Mouse (Mus musculus) liver, embryonic 14.5 days (tissue): ENCODE data around the gene Uba2. TPM values are rescaled to one million over a fixed set of nuclear protein-coding genes. Genes with fewer than 3 reads are reported as not detected.

Experiments used
- ATAC-seq: fragments of 200-750 bp; cut with Nextera tagmentation; 2 replicates; pipeline ENCODE4 v1.8.0; 2017; ENCODE audit warnings: moderate number of reproducible peaks, mild to moderate bottlenecking, moderate library complexity; ENCODE audit not compliant: insufficient read depth
- DNase-seq, 3 experiments: peaks; one replicate each; pipeline ENCODE4 v3.0.0-alpha.2; 2012 to 2013; ENCODE audit warnings: low read depth in 3 of 3, low spot score in 3 of 3
- H3K27ac ChIP-seq: fragments of 300-500 bp; sonication (generic); 2 replicates; pipeline ENCODE4 v1.5.1; 2014; ENCODE audit warnings: moderate library complexity, mild to moderate bottlenecking, control low read depth, inconsistent platforms
- H3K27me3 ChIP-seq: fragments of 300-500 bp; sonication (generic); 2 replicates; pipeline ENCODE4 v1.6.1; 2014; ENCODE audit warnings: mild to moderate bottlenecking, low read length, moderate library complexity; ENCODE audit not compliant: control insufficient read depth, insufficient read depth
- H3K36me3 ChIP-seq: fragments of 300-500 bp; sonication (generic); replicated peaks from 2 replicates; pipeline ENCODE4 v1.6.1; 2014; ENCODE audit warnings: low read depth; ENCODE audit not compliant: control insufficient read depth, insufficient read depth
- H3K4me1 ChIP-seq, 2 experiments: fragments of 200-500 bp in 1 of 2; fragments of 300-500 bp in 1 of 2; sonication (generic) in 1 of 2; replicated peaks; 2 replicates each; pipeline ENCODE4 v1.6.1; 2012 to 2014; ENCODE audit warnings: antibody characterized with exemption in 1 of 2, inconsistent platforms in 1 of 2, low read length in 1 of 2; ENCODE audit not compliant: control insufficient read depth in 2 of 2, insufficient read depth in 2 of 2
- H3K4me2 ChIP-seq: fragments of 300-500 bp; sonication (generic); 2 replicates; pipeline ENCODE4 v1.6.1; 2014; ENCODE audit warnings: low read depth, mild to moderate bottlenecking, control low read depth, moderate library complexity
- H3K4me3 ChIP-seq, 2 experiments: fragments of 200-500 bp in 1 of 2; fragments of 300-500 bp in 1 of 2; sonication (generic) in 1 of 2; 2 replicates each; pipeline ENCODE4 v1.5.1; 2012 to 2014; ENCODE audit warnings: low read depth in 2 of 2, low read length in 2 of 2, mild to moderate bottlenecking in 2 of 2, control low read depth in 1 of 2, inconsistent platforms in 1 of 2, moderate library complexity in 1 of 2; ENCODE audit not compliant: insufficient read depth in 1 of 2
- H3K9ac ChIP-seq: fragments of 300-500 bp; sonication (generic); replicated peaks from 2 replicates; pipeline ENCODE4 v1.6.1; 2014; ENCODE audit warnings: mild to moderate bottlenecking, control low read depth, moderate library complexity
- H3K9me3 ChIP-seq: fragments of 300-500 bp; sonication (generic); 2 replicates; pipeline ENCODE4 v1.6.1; 2016; ENCODE audit warnings: low read length, mixed read lengths; ENCODE audit not compliant: control insufficient read depth
- CTCF ChIP-seq: IDR thresholded peaks from 2 replicates; pipeline ENCODE4 v1.5.1; 2016; ENCODE audit warnings: antibody characterized with exemption, low read depth, control low read depth
- EP300 ChIP-seq: IDR thresholded peaks from 2 replicates; pipeline ENCODE4 v1.6.1; 2016; ENCODE audit warnings: antibody characterized with exemption, low read depth
- WGBS: fragments of 180-500 bp; shearing (Covaris S2); extraction: QIAGEN DNeasy Blood & Tissue Kit; methylation state at CpG from one replicate; pipeline ENCODE4 v1.1.7; 2014; ENCODE audit not compliant: insufficient replicate concordance; 5-methylcytosine and 5-hydroxymethylcytosine counted together
- polyA plus RNA-seq, 2 experiments: library from polyadenylated mRNA; depleted of rRNA in 1 of 2; stranded (reverse) in 1 of 2; unstranded in 1 of 2; fragments of >200 nt; fragmentation: Nextera tagmentation in 1 of 2; extraction: Ambion mirVana in 1 of 2; gene quantifications; 2 replicates each; pipeline versions ENCODE4 v1.2.1 to v1.2.3; 2012 to 2014

Uba2 gene
- polyA plus RNA-seq, 2 experiments, result 62.1 to 83.0 TPM

DNA sequence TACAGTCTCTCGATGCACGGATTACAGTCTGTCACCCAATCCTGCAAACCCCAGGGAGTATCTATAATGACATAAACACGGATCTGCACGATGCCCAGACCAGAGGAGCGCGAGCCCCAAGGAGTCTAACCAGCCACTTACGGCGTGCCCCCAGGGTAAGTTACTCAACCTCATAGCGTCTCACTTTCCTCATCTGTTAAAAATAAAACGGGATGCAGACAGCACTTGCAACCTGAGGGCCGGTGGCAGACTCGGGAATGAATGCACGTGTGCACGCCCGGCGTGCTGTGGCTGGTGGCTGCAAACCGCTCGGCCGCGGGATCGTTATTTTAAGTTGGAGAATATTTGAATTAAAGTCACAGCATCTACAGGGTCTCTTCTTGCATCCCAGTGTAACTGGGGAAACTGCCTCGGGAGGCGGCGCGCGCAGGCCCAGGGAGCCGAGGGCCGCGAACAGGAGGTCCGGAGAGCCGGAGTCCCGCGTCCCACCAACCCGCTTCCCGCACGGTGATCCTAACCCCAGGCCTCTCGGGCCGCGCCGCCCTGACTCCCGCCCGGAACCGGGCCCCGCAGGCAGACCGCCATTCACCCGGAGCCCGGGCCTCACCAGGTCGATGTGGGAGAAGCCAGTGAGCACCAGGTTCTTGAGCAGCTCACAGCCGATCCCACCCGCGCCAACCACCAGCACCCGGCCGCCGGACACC is 1.5 kb downstream of the Uba2 start:
- ATAC-seq, result peak; percentile 79
- Histone ChIP-seq H3K9ac (peak overlapping the region; percentile 79), H3K4me2 (peak overlapping the region; percentile 93), H3K9me3 (no peaks in the 10 kb centered on the region), H3K4me1 (peaks cover 10 to 11% of the 10 kb centered on the region in 2 experiments), H3K4me3 (peak overlapping the region; percentile 71 to 88), H3K27ac (peak overlapping the region; percentile 3), H3K27me3 (no peaks in the 10 kb centered on the region), H3K36me3 (peaks cover 22% of the 10 kb centered on the region)
- WGBS, result under 1% methylated on average over 53 of the region's 54 CpGs
- DNase-seq, result peak in 1 of 3 experiments; percentile 14
- TF ChIP-seq EP300, result no peak
- no peak for TF ChIP-seq CTCF

DNA sequence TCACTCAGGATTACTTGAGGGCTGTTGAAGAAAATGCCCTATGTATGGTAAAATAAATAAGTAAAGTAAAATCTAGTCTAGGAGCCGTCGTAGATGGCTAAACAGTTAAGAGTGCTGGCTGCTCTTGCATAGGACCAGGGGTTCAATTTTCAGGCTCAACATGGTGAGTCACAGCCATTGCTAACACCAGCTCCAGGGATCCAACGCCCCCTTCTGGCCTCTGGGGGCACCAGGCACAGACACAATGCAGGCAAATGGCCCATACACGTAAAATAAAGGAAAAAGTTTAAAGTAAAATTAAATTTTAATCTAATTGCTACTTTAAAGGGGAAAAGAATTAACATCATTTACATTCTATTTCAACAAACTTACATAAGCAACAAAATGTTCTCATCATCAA is 2.5 kb downstream of the Uba2 start:
- H3K4me2 ChIP-seq, result peak overlapping the region; percentile 61
- H3K4me1 ChIP-seq, result peaks cover 10 to 11% of the 10 kb centered on the region in 2 experiments
- DNase-seq, result peak; percentile 50 to 64 (median 61)
- TF ChIP-seq EP300, result no peak
- TF ChIP-seq CTCF, result peak; percentile 81
- WGBS, result 44% methylated on average over 4 of the region's 4 CpGs
- ATAC-seq, result no peak
- 0 out of 2 replicates have a peak overlapping the region, but pooled peaks have one; percentile 18 for H3K9ac ChIP-seq
- H3K27ac ChIP-seq, result no peak overlapping the region
- no peaks in the 10 kb centered on the region for H3K27me3 ChIP-seq
- peak overlapping the region; percentile 18 to 37; a peak in 2 of 4 replicates for H3K4me3 ChIP-seq
- H3K9me3 ChIP-seq, result no peaks in the 10 kb centered on the region
- H3K36me3 ChIP-seq, result peaks cover 33% of the 10 kb centered on the region

DNA sequence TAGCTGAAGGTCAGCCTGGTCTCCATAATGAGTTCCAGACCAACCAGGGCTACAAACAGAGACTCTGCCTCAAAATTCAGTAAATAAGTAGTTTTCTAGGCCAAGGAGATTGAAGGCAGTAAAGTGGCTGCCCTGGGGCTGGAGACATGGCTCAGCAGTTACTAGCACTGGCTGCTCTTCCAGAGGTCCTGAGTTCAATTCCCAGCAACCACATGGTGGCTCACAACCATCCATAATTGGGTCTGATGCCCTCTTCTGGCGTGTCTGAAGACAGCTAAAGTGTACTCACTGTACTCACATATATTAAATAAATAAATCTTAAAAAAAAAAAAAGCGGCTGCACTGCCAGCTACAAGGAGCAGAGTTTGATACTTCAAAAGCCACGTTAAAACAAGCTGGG is 3.4 kb downstream of the Uba2 start:
- ATAC-seq, result no peak
- Histone ChIP-seq H3K4me2 (peak overlapping the region; percentile 61), H3K27ac (no peak overlapping the region), H3K4me3 (no peak overlapping the region), H3K36me3 (peaks cover 41% of the 10 kb centered on the region), H3K9me3 (no peaks in the 10 kb centered on the region), H3K4me1 (peaks cover 10 to 11% of the 10 kb centered on the region in 2 experiments), H3K9ac (no peak overlapping the region), H3K27me3 (no peaks in the 10 kb centered on the region)
- TF ChIP-seq EP300 (no peak), CTCF (0 out of 2 replicates have a peak, but pooled peaks have one; percentile 13)
- WGBS, result 68% methylated on average over 3 of the region's 3 CpGs
- DNase-seq, result no peak

GRCm38 (mm10) chr7:34164671-34165070 is 4.7 kb downstream of the Uba2 start:
- no peak overlapping the region for H3K4me3 ChIP-seq
- ATAC-seq, result no peak
- H3K9me3 ChIP-seq, result no peaks in the 10 kb centered on the region
- DNase-seq, result no peak
- TF ChIP-seq CTCF (no peak), EP300 (no peak)
- peaks cover 10 to 11% of the 10 kb centered on the region in 2 experiments for H3K4me1 ChIP-seq
- peaks cover 52% of the 10 kb centered on the region for H3K36me3 ChIP-seq
- no peaks in the 10 kb centered on the region for H3K27me3 ChIP-seq
- H3K9ac ChIP-seq, result no peak overlapping the region
- H3K4me2 ChIP-seq, result no peak overlapping the region
- no peak overlapping the region for H3K27ac ChIP-seq
- 91% methylated on average over 7 of the region's 7 CpGs for WGBS

GRCm38 (mm10) chr7:34159167-34159566 is 10.2 kb downstream of the Uba2 start:
- Histone ChIP-seq H3K9ac (no peak overlapping the region), H3K9me3 (no peaks in the 10 kb centered on the region), H3K36me3 (peaks cover 90% of the 10 kb centered on the region), H3K27me3 (no peaks in the 10 kb centered on the region), H3K27ac (no peak overlapping the region), H3K4me1 (no peaks in the 10 kb centered on the region), H3K4me2 (no peak overlapping the region), H3K4me3 (no peak overlapping the region)
- DNase-seq, result no peak
- TF ChIP-seq CTCF, result no peak
- TF ChIP-seq EP300, result no peak
- WGBS, result 85% methylated on average over 3 of the region's 3 CpGs
- no peak for ATAC-seq
